In genomic region chr3:103690506-103690905, GRCm38 (mm10) we compare ENCODE assay signal across 12 mouse cellular contexts. TPM values are rescaled to one million over a fixed set of nuclear protein-coding genes. Genes with fewer than 3 reads are reported as not detected.
DNase-seq lines count a peak whose midpoint lies in the region; ATAC-seq lines count a peak whose summit lies in the region.
"Had no signal": no experiment of that assay in that cellular context is flagged by ENCODE, and none has a peak within 500 bp of the region (broad histone marks: within the 10 kb centered on the region; RNA-seq: fewer than 3 reads in every experiment).

No protein-coding gene starts in this region.

- ATAC-seq in inflammation-experienced regulatory T-cells, adult 6 months: no peak
- ATAC-seq: hindbrain, embryonic 16.5 days had no signal

- peak; percentile 22 for DNase-seq in layer of hippocampus, adult 11-12 months (ENCODE audit: low spot score)
- no peak for DNase-seq in layer of hippocampus, adult 8-10 months (ENCODE audit: low spot score in 2 of 2)
- DNase-seq in CD4-positive helper T cell, adult 2 months (ENCODE audit: low read depth, low spot score): peak; percentile 10
- peak; percentile 46 for DNase-seq in brain, adult 2 months (ENCODE audit: low read depth, low spot score)
- DNase-seq in kidney, postnatal 4 days: peak; percentile 12 to 26
- DNase-seq in urinary bladder, adult 18-20 months (ENCODE audit: low spot score in 2 of 2): no peak
- DNase-seq in left cerebral cortex, adult 9 months (ENCODE audit: low spot score in 2 of 2): no peak
- DNase-seq: cerebellum, adult 11 months; right cerebral cortex, postnatal 25 days had no signal

RNA-seq across cellular contexts. Expression of gene Atg4a-ps, which starts 44.6 kb away (rescaled TPM):
- 1 to 10 TPM in 1 of 4 experiments, under 1 TPM in 1, not detected in 2; 0.52 to 1.1 TPM for total RNA-seq in layer of hippocampus, adult 8-10 months (2022)
- polyA plus RNA-seq in inflammation-experienced regulatory T-cells, adult 6 months (2017; shearing (Covaris generic)): 1 to 10 TPM; 1.3 to 3.6 (median 2.6) TPM

RNA-seq across cellular contexts. Expression of gene Olfml3, which starts 47.3 kb away (rescaled TPM):
- total RNA-seq in layer of hippocampus, adult 8-10 months (2022): 10 to 100 TPM; 13.9 to 56.8 (median 28.8) TPM
- polyA plus RNA-seq in inflammation-experienced regulatory T-cells, adult 6 months (2017; shearing (Covaris generic)): under 1 TPM; 0.20 to 0.93 (median 0.50) TPM

RNA-seq across cellular contexts. Expression of gene Gm10964, which starts 48.7 kb away (rescaled TPM):
- not detected for total RNA-seq in layer of hippocampus, adult 8-10 months (2022)
- polyA plus RNA-seq in inflammation-experienced regulatory T-cells, adult 6 months (2017; shearing (Covaris generic)): not detected
- polyA plus RNA-seq: hindbrain, embryonic 16.5 days; limb, embryonic 13.5 days had no signal

Comparison
In these comparisons a context has a peak if more than half of its experiments do, and no peak if none do; other contexts are left out.
1. DNase-seq: peak in layer of hippocampus, adult 11-12 months (single experiment), CD4-positive helper T cell, adult 2 months (single experiment), brain, adult 2 months (single experiment) and kidney, postnatal 4 days (2 of 2); none in layer of hippocampus, adult 8-10 months (0 of 2), urinary bladder, adult 18-20 months (0 of 2) and left cerebral cortex, adult 9 months (0 of 2).